Mouse (Mus musculus): ENCODE measurements around the gene Cd79a. TPM values are rescaled to one million over a fixed set of nuclear protein-coding genes. Genes with fewer than 3 reads are reported as not detected.

The Cd79a gene
- polyA plus RNA-seq, 1 experiment from 2014 or later: 0.28 TPM

- Histone ChIP-seq H3K27ac (replicated peaks; ENCODE audit: low read depth, low read length) (no peak within 1 kb of the TSS), H3K9ac (replicated peaks; ENCODE audit: low read length) (no peak within 1 kb of the TSS), H3K27me3 (ENCODE audit: control insufficient read depth, insufficient read depth, low read length) (no peaks in the 10 kb centered on the region), H3K36me3 (ENCODE audit: control insufficient read depth, insufficient read depth, low read length) (no peaks in the 10 kb centered on the region), H3K4me2 (ENCODE audit: low read length) (no peak within 1 kb of the TSS), H3K9me3 (ENCODE audit: control insufficient read depth, low read length) (no peaks in the 10 kb centered on the region), H3K4me3 (replicated peaks; ENCODE audit: low read depth, low read length) (no peak within 1 kb of the TSS), H3K4me1 (ENCODE audit: control insufficient read depth, insufficient read depth, low read length) (no peaks in the 10 kb centered on the region)
- DNase-seq (no peak), ATAC-seq (ENCODE audit: low FRiP score, low TSS enrichment) (no peak)
- WGBS: 91% methylated on average over 7 of the region's 7 CpGs
Observed at GRCm38 (mm10) chr7:24861913-24862312, 35.3 kb upstream of the Cd79a start, which contains the start of gene Gm9844. Gm9844 (plus strand) TSS chr7:24862213.

- Histone ChIP-seq H3K9ac (replicated peaks; ENCODE audit: low read length) (no peak overlapping the region), H3K36me3 (ENCODE audit: control insufficient read depth, insufficient read depth, low read length) (no peaks in the 10 kb centered on the region), H3K27ac (replicated peaks; ENCODE audit: low read depth, low read length) (no peak overlapping the region), H3K27me3 (ENCODE audit: control insufficient read depth, insufficient read depth, low read length) (no peaks in the 10 kb centered on the region), H3K9me3 (ENCODE audit: control insufficient read depth, low read length) (no peaks in the 10 kb centered on the region), H3K4me1 (ENCODE audit: control insufficient read depth, insufficient read depth, low read length) (no peaks in the 10 kb centered on the region), H3K4me2 (ENCODE audit: low read length) (no peak overlapping the region), H3K4me3 (replicated peaks; ENCODE audit: low read depth, low read length) (no peak overlapping the region)
- no peak for ATAC-seq (ENCODE audit: low FRiP score, low TSS enrichment)
- no peak for DNase-seq
- WGBS: 94% methylated on average over 4 of the region's 4 CpGs
Observed at GRCm38 (mm10) chr7:24862853-24863252, 34.3 kb upstream of the Cd79a start.

- no peak for ATAC-seq (ENCODE audit: low FRiP score, low TSS enrichment)
- no peaks in the 10 kb centered on the region for H3K27me3 ChIP-seq (ENCODE audit: control insufficient read depth, insufficient read depth, low read length)
- DNase-seq: no peak
- no peak overlapping the region for H3K9ac ChIP-seq (replicated peaks; ENCODE audit: low read length)
- no peaks in the 10 kb centered on the region for H3K9me3 ChIP-seq (ENCODE audit: control insufficient read depth, low read length)
- H3K27ac ChIP-seq (replicated peaks; ENCODE audit: low read depth, low read length): 0 out of 2 replicates have a peak overlapping the region, but pooled peaks have one; percentile 5
- H3K36me3 ChIP-seq (ENCODE audit: control insufficient read depth, insufficient read depth, low read length): no peaks in the 10 kb centered on the region
- no peak overlapping the region for H3K4me2 ChIP-seq (ENCODE audit: low read length)
- 29% methylated on average over 6 of the region's 6 CpGs for WGBS
- no peaks in the 10 kb centered on the region for H3K4me1 ChIP-seq (ENCODE audit: control insufficient read depth, insufficient read depth, low read length)
- no peak overlapping the region for H3K4me3 ChIP-seq (replicated peaks; ENCODE audit: low read depth, low read length)
Observed at GRCm38 (mm10) chr7:24864156-24864555, 33.0 kb upstream of the Cd79a start.

- Histone ChIP-seq H3K4me2 (ENCODE audit: low read length) (no peak overlapping the region), H3K4me3 (replicated peaks; ENCODE audit: low read depth, low read length) (no peak overlapping the region), H3K27me3 (ENCODE audit: control insufficient read depth, insufficient read depth, low read length) (no peaks in the 10 kb centered on the region), H3K36me3 (ENCODE audit: control insufficient read depth, insufficient read depth, low read length) (no peaks in the 10 kb centered on the region), H3K9me3 (ENCODE audit: control insufficient read depth, low read length) (no peaks in the 10 kb centered on the region), H3K4me1 (ENCODE audit: control insufficient read depth, insufficient read depth, low read length) (no peaks in the 10 kb centered on the region), H3K9ac (replicated peaks; ENCODE audit: low read length) (no peak overlapping the region), H3K27ac (replicated peaks; ENCODE audit: low read depth, low read length) (no peak overlapping the region)
- 33% methylated on average over 17 of the region's 17 CpGs for WGBS
- DNase-seq: no peak
- no peak for ATAC-seq (ENCODE audit: low FRiP score, low TSS enrichment)
Observed at GRCm38 (mm10) chr7:24869080-24869479, 28.1 kb upstream of the Cd79a start.

- WGBS: 55% methylated on average over 41 of the region's 41 CpGs
- H3K27me3 ChIP-seq (ENCODE audit: control insufficient read depth, insufficient read depth, low read length): no peaks in the 10 kb centered on the region
- no peak within 1 kb of the TSS for H3K9ac ChIP-seq (replicated peaks; ENCODE audit: low read length)
- ATAC-seq (ENCODE audit: low FRiP score, low TSS enrichment) (no peak), DNase-seq (peak; percentile 45)
- no peak within 1 kb of the TSS for H3K4me3 ChIP-seq (replicated peaks; ENCODE audit: low read depth, low read length)
- no peaks in the 10 kb centered on the region for H3K9me3 ChIP-seq (ENCODE audit: control insufficient read depth, low read length)
- no peaks in the 10 kb centered on the region for H3K36me3 ChIP-seq (ENCODE audit: control insufficient read depth, insufficient read depth, low read length)
- no peak within 1 kb of the TSS for H3K4me2 ChIP-seq (ENCODE audit: low read length)
- no peaks in the 10 kb centered on the region for H3K4me1 ChIP-seq (ENCODE audit: control insufficient read depth, insufficient read depth, low read length)
- no peak within 1 kb of the TSS for H3K27ac ChIP-seq (replicated peaks; ENCODE audit: low read depth, low read length)
Observed at GRCm38 (mm10) chr7:24869532-24870165, 27.5 kb upstream of the Cd79a start, which contains the start of the genes Lypd4 and Dmrtc2. Lypd4 (minus strand) TSS chr7:24869941. Dmrtc2 (plus strand) TSS chr7:24870057.

- WGBS: 87% methylated on average over 3 of the region's 3 CpGs
- DNase-seq: no peak
Observed at GRCm38 (mm10) chr7:24877588-24877987, 19.6 kb upstream of the Cd79a start.

GRCm38 (mm10) chr7:24879620-24880019 lies 17.6 kb upstream of the Cd79a start:
- no peaks in the 10 kb centered on the region for H3K36me3 ChIP-seq (ENCODE audit: control insufficient read depth, insufficient read depth, low read length)
- H3K4me2 ChIP-seq (ENCODE audit: low read length): no peak overlapping the region
- H3K9me3 ChIP-seq (ENCODE audit: control insufficient read depth, low read length): no peaks in the 10 kb centered on the region
- H3K27me3 ChIP-seq (ENCODE audit: control insufficient read depth, insufficient read depth, low read length): no peaks in the 10 kb centered on the region
- no peaks in the 10 kb centered on the region for H3K4me1 ChIP-seq (ENCODE audit: control insufficient read depth, insufficient read depth, low read length)
- ATAC-seq (ENCODE audit: low FRiP score, low TSS enrichment) (no peak), DNase-seq (no peak)
- no peak overlapping the region for H3K9ac ChIP-seq (replicated peaks; ENCODE audit: low read length)
- no peak overlapping the region for H3K27ac ChIP-seq (replicated peaks; ENCODE audit: low read depth, low read length)
- H3K4me3 ChIP-seq (replicated peaks; ENCODE audit: low read depth, low read length): no peak overlapping the region
- 10% methylated on average over 2 of the region's 2 CpGs for WGBS

More at GRCm38 (mm10) chr7:24877588-24877987, 19.6 kb upstream of the Cd79a start:
- Histone ChIP-seq H3K27me3 (ENCODE audit: control insufficient read depth, insufficient read depth, low read length) (no peaks in the 10 kb centered on the region), H3K27ac (replicated peaks; ENCODE audit: low read depth, low read length) (no peak overlapping the region), H3K4me2 (ENCODE audit: low read length) (no peak overlapping the region), H3K4me1 (ENCODE audit: control insufficient read depth, insufficient read depth, low read length) (no peaks in the 10 kb centered on the region), H3K36me3 (ENCODE audit: control insufficient read depth, insufficient read depth, low read length) (no peaks in the 10 kb centered on the region), H3K9ac (replicated peaks; ENCODE audit: low read length) (no peak overlapping the region), H3K4me3 (replicated peaks; ENCODE audit: low read depth, low read length) (no peak overlapping the region), H3K9me3 (ENCODE audit: control insufficient read depth, low read length) (no peaks in the 10 kb centered on the region)
- ATAC-seq (ENCODE audit: low FRiP score, low TSS enrichment): no peak

GRCm38 (mm10) chr7:24882416-24883199 lies 14.6 kb upstream of the Cd79a start:
- Histone ChIP-seq H3K4me1 (ENCODE audit: control insufficient read depth, insufficient read depth, low read length) (peaks cover 13% of the 10 kb centered on the region), H3K36me3 (ENCODE audit: control insufficient read depth, insufficient read depth, low read length) (peaks cover 17% of the 10 kb centered on the region), H3K9ac (replicated peaks; ENCODE audit: low read length) (no peak overlapping the region), H3K9me3 (ENCODE audit: control insufficient read depth, low read length) (no peaks in the 10 kb centered on the region), H3K4me2 (ENCODE audit: low read length) (no peak overlapping the region), H3K4me3 (replicated peaks; ENCODE audit: low read depth, low read length) (no peak overlapping the region), H3K27ac (replicated peaks; ENCODE audit: low read depth, low read length) (no peak overlapping the region), H3K27me3 (ENCODE audit: control insufficient read depth, insufficient read depth, low read length) (no peaks in the 10 kb centered on the region)
- WGBS: 94% methylated on average over 9 of the region's 9 CpGs
- ATAC-seq (ENCODE audit: low FRiP score, low TSS enrichment) (no peak), DNase-seq (no peak)
